Mouse (Mus musculus) G1E (cell line): ENCODE results near the gene Dab2. TPM values are rescaled to one million over a fixed set of nuclear protein-coding genes. Genes with fewer than 3 reads are reported as not detected.

Source experiments
- ATAC-seq: 2 replicates; pipeline ENCODE4 v1.8.0; 2016; ENCODE audit warnings: mild to moderate bottlenecking; ENCODE audit not compliant: insufficient number of reproducible peaks, poor library complexity, low FRiP score, severe bottlenecking; ENCODE audit errors: extremely low read depth
- DNase-seq: peaks from one replicate; pipeline ENCODE4 v3.0.0; 2012; ENCODE audit warnings: low spot score
- H3K27me3 ChIP-seq: 2 replicates; pipeline ENCODE4 v1.6.1; 2012; ENCODE audit warnings: mild to moderate bottlenecking, low read length, inconsistent platforms; ENCODE audit not compliant: insufficient read depth
- H3K36me3 ChIP-seq: replicated peaks from 2 replicates; pipeline ENCODE3; 2012; ENCODE audit warnings: mild to moderate bottlenecking, inconsistent platforms
- H3K4me1 ChIP-seq: 2 replicates; pipeline ENCODE4 v1.6.1; 2012; ENCODE audit warnings: low read depth, low read length, inconsistent platforms, mixed read lengths; ENCODE audit not compliant: insufficient read depth
- H3K4me3 ChIP-seq: 2 replicates; pipeline ENCODE4 v1.5.1; 2012; ENCODE audit warnings: low read depth, mild to moderate bottlenecking, inconsistent platforms, low read length, moderate library complexity, mixed read lengths
- H3K9me3 ChIP-seq: replicated peaks from 2 replicates; pipeline ENCODE4 v1.6.1; 2012; ENCODE audit warnings: inconsistent platforms
- CTCF ChIP-seq: IDR thresholded peaks from 2 replicates; pipeline ENCODE4 v1.5.1; 2012; ENCODE audit warnings: low read depth, low read length, inconsistent platforms, mixed read lengths
- GATA1 ChIP-seq: IDR thresholded peaks from 2 replicates; pipeline ENCODE4 v1.6.1; 2012; ENCODE audit warnings: borderline replicate concordance, low read length, inconsistent platforms, mixed read lengths
- GATA2 ChIP-seq: IDR thresholded peaks from 2 replicates; pipeline ENCODE4 v1.6.1; 2012; ENCODE audit warnings: low read depth, low read length, inconsistent platforms, borderline replicate concordance
- POLR2AphosphoS5 ChIP-seq: IDR thresholded peaks from 2 replicates; pipeline ENCODE4 v1.6.1; 2012; ENCODE audit warnings: low read depth, low read length, inconsistent platforms; ENCODE audit not compliant: insufficient replicate concordance
- TAL1 ChIP-seq: conservative IDR thresholded peaks from 2 replicates; pipeline ENCODE4 v1.6.1; 2012; ENCODE audit warnings: low read depth, low read length, inconsistent platforms, mixed read lengths
- polyA plus RNA-seq: library from polyadenylated mRNA; stranded (reverse); fragments of >175 nt; gene quantifications from 2 replicates; pipeline ENCODE4 v1.2.3, GENCODE M21; 2012
- total RNA-seq, 2 experiments: library from RNA; stranded (forward) in 1 of 2; stranded (reverse) in 1 of 2; fragments of 200-1000 nt in 1 of 2; fragments of >200 nt in 1 of 2; fragmentation: Nextera tagmentation in 1 of 2; gene quantifications; 2 replicates each; pipeline ENCODE4 v1.2.3; 2014 to 2017

Dab2 gene
- total and polyA plus RNA-seq, 3 experiments, result 0.38 TPM; not detected in 2

GRCm38 (mm10) chr15:6371486-6371885 is 71.9 kb downstream of the Dab2 start:
- H3K27me3 ChIP-seq, result peaks cover 7% of the 10 kb centered on the region; the same call in 1 of the 2 replicates
- no peaks in the 10 kb centered on the region for H3K9me3 ChIP-seq
- no peaks in the 10 kb centered on the region for H3K4me1 ChIP-seq
- no peak for TF ChIP-seq POLR2AphosphoS5
- no peak for TF ChIP-seq CTCF
- TF ChIP-seq TAL1, result no peak
- no peak for TF ChIP-seq GATA1
- TF ChIP-seq GATA2, result no peak
- ATAC-seq (no peak), DNase-seq (no peak)
- no peaks in the 10 kb centered on the region for H3K36me3 ChIP-seq
- no peak overlapping the region for H3K4me3 ChIP-seq

- Histone ChIP-seq H3K9me3 (no peaks in the 10 kb centered on the region), H3K4me3 (no peak overlapping the region), H3K4me1 (no peaks in the 10 kb centered on the region), H3K27me3 (peaks cover 5% of the 10 kb centered on the region; the same call in 1 of the 2 replicates), H3K36me3 (no peaks in the 10 kb centered on the region)
- ATAC-seq, result no peak
- TF ChIP-seq GATA1 (no peak), GATA2 (no peak), CTCF (no peak), TAL1 (no peak), POLR2AphosphoS5 (no peak)
- no peak for DNase-seq
These were observed 75.4 kb downstream of the Dab2 start for GRCm38 (mm10) chr15:6375016-6375415.

GRCm38 (mm10) chr15:6376001-6376400 is 76.4 kb downstream of the Dab2 start:
- no peaks in the 10 kb centered on the region for H3K4me1 ChIP-seq
- no peak overlapping the region for H3K4me3 ChIP-seq
- H3K36me3 ChIP-seq, result no peaks in the 10 kb centered on the region
- ATAC-seq (no peak), DNase-seq (no peak)
- no peaks in the 10 kb centered on the region for H3K9me3 ChIP-seq
- TF ChIP-seq TAL1 (no peak), POLR2AphosphoS5 (no peak), GATA2 (no peak), GATA1 (no peak), CTCF (no peak)
- peaks cover 7% of the 10 kb centered on the region; the same call in 1 of the 2 replicates for H3K27me3 ChIP-seq

GRCm38 (mm10) chr15:6376785-6377184 is 77.2 kb downstream of the Dab2 start:
- Histone ChIP-seq H3K27me3 (peaks cover 4% of the 10 kb centered on the region; the same call in 1 of the 2 replicates), H3K4me3 (no peak overlapping the region), H3K4me1 (no peaks in the 10 kb centered on the region), H3K36me3 (no peaks in the 10 kb centered on the region), H3K9me3 (no peaks in the 10 kb centered on the region)
- ATAC-seq, result no peak
- TF ChIP-seq GATA2 (no peak), TAL1 (no peak), GATA1 (no peak), POLR2AphosphoS5 (no peak), CTCF (no peak)
- no peak for DNase-seq

GRCm38 (mm10) chr15:6384027-6384426 is 84.4 kb downstream of the Dab2 start:
- TF ChIP-seq POLR2AphosphoS5, result no peak
- TF ChIP-seq CTCF, result no peak
- TF ChIP-seq GATA1, result no peak
- TF ChIP-seq GATA2, result no peak
- no peak for TF ChIP-seq TAL1
- Histone ChIP-seq H3K9me3 (no peaks in the 10 kb centered on the region), H3K27me3 (peaks cover 17% of the 10 kb centered on the region), H3K36me3 (no peaks in the 10 kb centered on the region), H3K4me1 (no peaks in the 10 kb centered on the region), H3K4me3 (no peak overlapping the region)
- no peak for DNase-seq
- no peak for ATAC-seq

GRCm38 (mm10) chr15:6385241-6385640 is 85.7 kb downstream of the Dab2 start:
- Histone ChIP-seq H3K9me3 (no peaks in the 10 kb centered on the region), H3K4me1 (no peaks in the 10 kb centered on the region), H3K4me3 (no peak overlapping the region), H3K27me3 (peaks cover 13% of the 10 kb centered on the region), H3K36me3 (no peaks in the 10 kb centered on the region)
- DNase-seq, result no peak
- no peak for ATAC-seq
- TF ChIP-seq POLR2AphosphoS5 (no peak), GATA1 (no peak), GATA2 (no peak), CTCF (no peak), TAL1 (no peak)
